Mouse (Mus musculus): ENCODE measurements around the gene Hspa4.
"Not testable (repeated sequence)": the region's sequence is repeated elsewhere in the genome, so short reads cannot be mapped to it uniquely, and the experiment has no call there.

Hspa4 gene

GRCm38 (mm10) chr11:53307558-53308065 is 7.4 kb upstream of the Hspa4 start:
- no peak for DNase-seq (ENCODE audit: low spot score in 2 of 2)

GRCm38 (mm10) chr11:53306965-53307364 is 6.7 kb upstream of the Hspa4 start:
- no peak for DNase-seq (ENCODE audit: low spot score in 2 of 2)

GRCm38 (mm10) chr11:53304044-53304840 is 4.0 kb upstream of the Hspa4 start:
- no peak for DNase-seq (ENCODE audit: low spot score in 2 of 2)

- no peak for DNase-seq (ENCODE audit: low spot score in 2 of 2)
Measured at GRCm38 (mm10) chr11:53301167-53301515, 884 bp upstream of the Hspa4 start.

- DNase-seq (ENCODE audit: low spot score in 2 of 2), result peak; percentile 25 to 47
Measured at GRCm38 (mm10) chr11:53299551-53300329, 517 bp downstream of the Hspa4 start.

GRCm38 (mm10) chr11:53297947-53298860 is 2.1 kb downstream of the Hspa4 start:
- no peak for DNase-seq (ENCODE audit: low spot score in 2 of 2)

GRCm38 (mm10) chr11:53296880-53297279 is 3.4 kb downstream of the Hspa4 start:
- DNase-seq (ENCODE audit: low spot score in 2 of 2), result no peak

GRCm38 (mm10) chr11:53294441-53294840 is 5.8 kb downstream of the Hspa4 start:
- no peak for DNase-seq (ENCODE audit: low spot score in 2 of 2)

GRCm38 (mm10) chr11:53290871-53291270 is 9.4 kb downstream of the Hspa4 start:
- DNase-seq (ENCODE audit: low spot score in 2 of 2), result no peak

GRCm38 (mm10) chr11:53290187-53290586 is 10.1 kb downstream of the Hspa4 start:
- DNase-seq (ENCODE audit: low spot score in 2 of 2), result not testable (repeated sequence)

GRCm38 (mm10) chr11:53285885-53286284 is 14.4 kb downstream of the Hspa4 start:
- no peak for DNase-seq (ENCODE audit: low spot score in 2 of 2)

- no peak for DNase-seq (ENCODE audit: low spot score in 2 of 2)
Measured at GRCm38 (mm10) chr11:53278411-53278810, 21.8 kb downstream of the Hspa4 start.

- DNase-seq (ENCODE audit: low spot score in 2 of 2), result no peak
Measured at GRCm38 (mm10) chr11:53275358-53275757, 24.9 kb downstream of the Hspa4 start.

GRCm38 (mm10) chr11:53273313-53273712 is 26.9 kb downstream of the Hspa4 start:
- no peak for DNase-seq (ENCODE audit: low spot score in 2 of 2)

GRCm38 (mm10) chr11:53269596-53269995 is 30.7 kb downstream of the Hspa4 start:
- DNase-seq (ENCODE audit: low spot score in 2 of 2), result no peak

GRCm38 (mm10) chr11:53260556-53260955 is 39.7 kb downstream of the Hspa4 start:
- no peak for DNase-seq (ENCODE audit: low spot score in 2 of 2)

- no peak for DNase-seq (ENCODE audit: low spot score in 2 of 2)
Measured at GRCm38 (mm10) chr11:53260056-53260455, 40.2 kb downstream of the Hspa4 start.

GRCm38 (mm10) chr11:53259047-53259632 is 41.1 kb downstream of the Hspa4 start:
- DNase-seq (ENCODE audit: low spot score in 2 of 2), result no peak

- DNase-seq (ENCODE audit: low spot score in 2 of 2), result no peak
Measured at GRCm38 (mm10) chr11:53256914-53257313, 43.3 kb downstream of the Hspa4 start.

- DNase-seq (ENCODE audit: low spot score in 2 of 2), result peak; percentile 44 to 69
Measured at GRCm38 (mm10) chr11:53254926-53255325, 45.3 kb downstream of the Hspa4 start.

GRCm38 (mm10) chr11:53254428-53254827 is 45.8 kb downstream of the Hspa4 start:
- DNase-seq (ENCODE audit: low spot score in 2 of 2), result peak in 1 of 2 experiments; percentile 34
